Mouse (Mus musculus) myocyte (in vitro differentiated cells): Measurements from ENCODE around the gene Dgkd.

Experiments
- CEBPB ChIP-seq: IDR thresholded peaks from 2 replicates; pipeline ENCODE4 v1.6.1; 2011; ENCODE audit warnings: mild to moderate bottlenecking, moderate library complexity; ENCODE audit not compliant: poor library complexity, insufficient read depth, severe bottlenecking
- E2F4 ChIP-seq: IDR thresholded peaks from one replicate; pipeline ENCODE4 v1.6.1; 2011; ENCODE audit warnings: mild to moderate bottlenecking, control low read depth, moderate library complexity; ENCODE audit not compliant: insufficient read depth
- MAX ChIP-seq: IDR thresholded peaks from one replicate; pipeline ENCODE4 v1.6.1; 2011; ENCODE audit warnings: low read depth, mild to moderate bottlenecking, control low read depth
- MYOD1 ChIP-seq, 3 experiments: IDR thresholded peaks; one replicate each; pipeline ENCODE4 v1.6.1; 2011; ENCODE audit warnings: control low read depth in 2 of 3, low read depth in 2 of 3, mild to moderate bottlenecking in 2 of 3, moderate library complexity in 1 of 3; ENCODE audit not compliant: insufficient read length in 2 of 3, control insufficient read depth in 1 of 3
- MYOG ChIP-seq, 3 experiments: IDR thresholded peaks; one replicate each; pipeline ENCODE4 v1.6.1; 2011; ENCODE audit warnings: control low read depth in 2 of 3, low read depth in 2 of 3, mild to moderate bottlenecking in 2 of 3; ENCODE audit not compliant: insufficient read length in 2 of 3, control insufficient read depth in 1 of 3, insufficient read depth in 1 of 3
- POLR2A ChIP-seq: IDR thresholded peaks from one replicate; pipeline ENCODE4 v1.6.1; 2011; ENCODE audit warnings: low read depth, mild to moderate bottlenecking, control low read depth, moderate library complexity; ENCODE audit not compliant: insufficient read length
- POLR2AphosphoS2 ChIP-seq: IDR thresholded peaks from one replicate; pipeline ENCODE4 v1.6.1; 2011; ENCODE audit warnings: low read depth, control low read depth; ENCODE audit not compliant: insufficient read length
- REST ChIP-seq: IDR thresholded peaks from one replicate; pipeline ENCODE4 v1.6.1; 2011; ENCODE audit warnings: mild to moderate bottlenecking, control low read depth, moderate library complexity; ENCODE audit not compliant: insufficient read depth, insufficient read length
- TCF12 ChIP-seq: IDR thresholded peaks from one replicate; pipeline ENCODE4 v1.6.1; 2011; ENCODE audit warnings: mild to moderate bottlenecking, control low read depth; ENCODE audit not compliant: poor library complexity, insufficient read depth, severe bottlenecking
- TCF3 ChIP-seq: IDR thresholded peaks from one replicate; pipeline ENCODE4 v1.6.1; 2011; ENCODE audit warnings: low read depth, control low read depth; ENCODE audit not compliant: insufficient read length
- USF1 ChIP-seq: IDR thresholded peaks from one replicate; pipeline ENCODE4 v1.6.1; 2011; ENCODE audit warnings: low read depth, mild to moderate bottlenecking, control low read depth, moderate library complexity

- TF ChIP-seq USF1: no peak
- TF ChIP-seq POLR2AphosphoS2: no peak
- TF ChIP-seq POLR2A: no peak
- TF ChIP-seq E2F4: no peak
- no peak for TF ChIP-seq MAX
- TF ChIP-seq MYOG (IDR thresholded peaks at IDR 0.05; ENCODE audit: control insufficient read depth in 1 of 3, insufficient read depth in 1 of 3, insufficient read length in 2 of 3, low read depth in 2 of 3): no peak
- no peak for TF ChIP-seq CEBPB
- TF ChIP-seq MYOD1 (IDR thresholded peaks at IDR 0.05; ENCODE audit: control insufficient read depth in 1 of 3, insufficient read length in 2 of 3, low read depth in 2 of 3): no peak
- TF ChIP-seq TCF3: no peak
- no peak for TF ChIP-seq TCF12
- no peak for TF ChIP-seq REST
Observed at GRCm38 (mm10) chr1:87982291-87982690, 129.2 kb downstream of the Dgkd start.
